Mouse (Mus musculus) embryonic fibroblast, embryonic 13.5 days (primary cell): ENCODE results near the gene Zfp248.
A peak's percentile ranks its signal among the peaks of the same experiment; 100 is the strongest.

Source experiments
- CTCF ChIP-seq: IDR thresholded peaks from 2 replicates; pipeline ENCODE4 v1.5.1; 2011; ENCODE audit warnings: mild to moderate bottlenecking, control low read depth, low read length, moderate library complexity, borderline replicate concordance; ENCODE audit not compliant: insufficient read depth
- POLR2A ChIP-seq: IDR thresholded peaks from 2 replicates; pipeline ENCODE4 v1.6.1; 2011; ENCODE audit warnings: low read depth, mild to moderate bottlenecking, control low read depth, low read length, moderate library complexity

GRCm38 (mm10) chr6:118455042-118455631 lies at the start of gene Zfp248:
- peak; percentile 98 for TF ChIP-seq POLR2A
- TF ChIP-seq CTCF: no peak
